Mouse (Mus musculus) activated CD4-positive, CD25-positive, alpha-beta regulatory T cell, adult 9 weeks (primary cell): ENCODE measurements around the gene Grm8. TPM values are rescaled to one million over a fixed set of nuclear protein-coding genes. Genes with fewer than 3 reads are reported as not detected.

Source experiments
- polyA plus RNA-seq: library from polyadenylated mRNA; unstranded; fragments of 100-300 nt; shearing (Covaris generic); gene quantifications from one replicate; pipeline ENCODE4 v1.2.1, GENCODE M21; 2017

Gene Grm8
- not detected for polyA plus RNA-seq

GRCm38 (mm10) chr6:28135001-28135401, at the start of gene Grm8:
Grm8 (minus strand) TSS chr6:28135178.

